Mouse (Mus musculus) forebrain, embryonic 14.5 days (tissue): Measurements from ENCODE around the gene Olfr62. TPM values are rescaled to one million over a fixed set of nuclear protein-coding genes. Genes with fewer than 3 reads are reported as not detected.

Experiments used
- ATAC-seq: fragments of 200-750 bp; cut with Nextera tagmentation; 2 replicates; pipeline ENCODE4 v1.8.0; 2017; ENCODE audit warnings: mild to moderate bottlenecking, moderate library complexity
- DNase-seq: peaks from one replicate; pipeline ENCODE4 v3.0.0-alpha.2; 2015; ENCODE audit warnings: low spot score
- H3K27ac ChIP-seq: fragments of 300-500 bp; sonication (generic); 2 replicates; pipeline ENCODE4 v1.5.1; 2014; ENCODE audit warnings: low read depth, mild to moderate bottlenecking, control low read depth, low read length, moderate library complexity
- H3K27me3 ChIP-seq: fragments of 300-500 bp; sonication (generic); replicated peaks from 2 replicates; pipeline ENCODE4 v1.6.1; 2014; ENCODE audit warnings: low read length, control low read depth, mixed read lengths; ENCODE audit not compliant: control insufficient read depth, insufficient read depth
- H3K36me3 ChIP-seq: fragments of 300-500 bp; sonication (generic); 2 replicates; pipeline ENCODE4 v1.6.1; 2014; ENCODE audit warnings: low read length, control low read depth; ENCODE audit not compliant: control insufficient read depth, insufficient read depth
- H3K4me1 ChIP-seq: fragments of 300-500 bp; sonication (generic); 2 replicates; pipeline ENCODE4 v1.6.1; 2014; ENCODE audit warnings: antibody characterized with exemption, low read length, control low read depth; ENCODE audit not compliant: control insufficient read depth, insufficient read depth
- H3K4me2 ChIP-seq: fragments of 300-500 bp; sonication (generic); 2 replicates; pipeline ENCODE4 v1.6.1; 2014; ENCODE audit warnings: mild to moderate bottlenecking, control low read depth, low read length
- H3K4me3 ChIP-seq: fragments of 300-500 bp; sonication (generic); 2 replicates; pipeline ENCODE4 v1.5.1; 2014; ENCODE audit warnings: low read depth, low read length, control low read depth
- H3K9ac ChIP-seq: fragments of 300-500 bp; sonication (generic); 2 replicates; pipeline ENCODE4 v1.6.1; 2014; ENCODE audit warnings: mild to moderate bottlenecking, low read length, control low read depth, moderate library complexity
- H3K9me3 ChIP-seq: fragments of 300-500 bp; sonication (generic); replicated peaks from 2 replicates; pipeline ENCODE4 v1.6.1; 2016; ENCODE audit warnings: low read length, control low read depth, mixed read lengths; ENCODE audit not compliant: control insufficient read depth
- WGBS: fragments of 180-500 bp; shearing (Covaris S2); extraction: QIAGEN DNeasy Blood & Tissue Kit; methylation state at CpG from one replicate; pipeline ENCODE4 v1.1.7; 2014; 5-methylcytosine and 5-hydroxymethylcytosine counted together
- polyA plus RNA-seq: library from polyadenylated mRNA; unstranded; fragments of >200 nt; fragmentation: Nextera tagmentation; extraction: Ambion mirVana; gene quantifications from 2 replicates; pipeline ENCODE4 v1.2.1, GENCODE M21; 2014

The Olfr62 gene
- polyA plus RNA-seq, result not detected in 2 replicates

DNA sequence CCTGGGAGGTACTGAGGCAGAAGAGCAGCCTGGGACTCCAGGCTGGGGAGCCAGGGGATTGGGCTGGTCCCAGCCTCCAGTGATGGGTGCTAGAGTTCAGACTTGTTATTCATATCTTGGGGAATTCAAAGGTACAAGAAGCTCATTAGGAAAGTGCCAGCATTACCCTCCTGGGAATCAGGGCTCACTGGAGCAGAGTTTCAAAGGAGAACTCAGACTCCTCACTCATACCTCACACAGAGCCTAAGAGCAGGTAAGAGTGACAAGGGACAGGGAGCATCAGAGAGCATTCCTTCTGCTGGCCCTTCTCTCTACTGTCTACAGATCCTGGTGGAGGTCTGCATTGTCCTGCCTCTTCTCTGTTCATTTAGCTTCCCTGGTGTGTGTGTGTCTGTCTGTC, at the start of gene Olfr62:
Gene Olfr62 (plus strand): TSS at position 301 of the 400 bp plus-strand sequence.
- Histone ChIP-seq H3K27me3 (no peaks in the 10 kb centered on the region), H3K9ac (no peak within 1 kb of the TSS), H3K4me3 (no peak within 1 kb of the TSS), H3K27ac (no peak within 1 kb of the TSS), H3K4me2 (no peak within 1 kb of the TSS), H3K36me3 (no peaks in the 10 kb centered on the region), H3K4me1 (no peaks in the 10 kb centered on the region), H3K9me3 (no peaks in the 10 kb centered on the region)
- DNase-seq, result no peak
- no peak for ATAC-seq

DNA sequence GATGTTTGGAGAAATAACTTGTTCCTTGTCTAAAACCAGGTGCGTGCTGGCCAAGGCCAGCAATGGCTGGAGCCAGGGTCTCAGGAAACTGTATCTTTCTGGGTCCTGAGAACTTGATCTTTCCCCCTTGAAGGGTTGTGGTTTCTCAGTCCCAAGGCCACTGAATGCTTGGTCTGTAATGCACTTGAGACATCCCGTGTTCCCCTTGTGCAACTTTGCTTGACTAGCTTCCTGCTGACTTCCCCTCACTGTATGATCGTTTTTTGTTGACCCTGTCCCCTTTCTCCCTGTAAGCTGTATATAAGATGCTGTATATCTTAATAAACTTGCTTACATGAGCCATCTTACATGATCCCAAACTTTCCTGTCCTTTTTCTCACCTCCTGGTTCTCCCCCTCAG, 48.9 kb upstream of the Olfr62 start:
- Histone ChIP-seq H3K9ac (no peak overlapping the region), H3K4me2 (no peak overlapping the region), H3K27me3 (no peaks in the 10 kb centered on the region), H3K9me3 (no peaks in the 10 kb centered on the region), H3K36me3 (no peaks in the 10 kb centered on the region), H3K4me3 (no peak overlapping the region), H3K27ac (no peak overlapping the region), H3K4me1 (no peaks in the 10 kb centered on the region)
- no peak for ATAC-seq
- 72% methylated on average over 3 of the region's 3 CpGs for WGBS
- no peak for DNase-seq

DNA sequence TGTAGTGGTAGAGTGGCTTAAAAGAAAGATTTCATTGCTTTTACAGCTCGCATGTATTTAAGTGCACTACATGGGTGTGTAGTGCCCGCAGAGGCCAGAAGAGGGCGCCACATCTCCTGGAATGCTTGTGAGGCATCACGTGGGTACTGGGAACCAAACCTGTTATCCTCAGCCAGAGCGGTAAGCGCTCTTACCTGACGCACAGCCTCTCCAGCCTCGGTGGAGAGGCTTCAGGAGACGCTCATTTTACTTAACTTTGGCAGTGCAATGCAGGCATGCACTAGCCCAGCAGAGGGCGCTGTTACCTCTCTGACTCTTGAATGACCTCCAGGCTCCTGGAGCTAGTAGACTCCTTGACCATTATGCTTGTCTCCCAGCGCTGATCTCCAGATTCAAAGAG, 46.1 kb upstream of the Olfr62 start:
- Histone ChIP-seq H3K9me3 (no peaks in the 10 kb centered on the region; the same call in 1 of the 2 replicates), H3K36me3 (no peaks in the 10 kb centered on the region), H3K27ac (no peak overlapping the region), H3K4me2 (no peak overlapping the region), H3K4me1 (no peaks in the 10 kb centered on the region), H3K27me3 (no peaks in the 10 kb centered on the region), H3K9ac (no peak overlapping the region), H3K4me3 (no peak overlapping the region)
- 25% methylated on average over 11 of the region's 11 CpGs for WGBS
- peak; percentile 7 for DNase-seq
- ATAC-seq, result no peak

DNA sequence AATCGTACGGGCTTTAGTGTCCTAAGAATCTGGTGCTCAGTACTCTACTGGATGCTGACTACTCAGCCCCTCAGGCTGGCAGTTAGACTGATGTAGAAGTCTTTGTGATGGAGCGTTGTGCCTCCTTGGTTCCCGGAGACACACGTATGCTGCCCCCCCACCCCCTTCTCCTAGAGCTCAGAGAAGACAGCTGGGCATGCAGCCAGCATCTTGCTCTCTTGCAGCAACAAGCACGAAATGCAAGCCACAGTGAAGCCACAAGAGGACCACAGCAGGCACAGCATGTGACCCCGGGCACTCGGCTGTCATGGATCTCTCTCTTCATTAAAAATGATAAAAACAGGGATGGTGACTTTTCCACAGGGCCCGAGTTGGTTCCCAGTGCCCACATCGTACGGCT, 43.3 kb upstream of the Olfr62 start:
- no peak overlapping the region for H3K9ac ChIP-seq
- peaks cover 5% of the 10 kb centered on the region; the same call in 1 of the 2 replicates for H3K9me3 ChIP-seq
- H3K27ac ChIP-seq, result no peak overlapping the region
- H3K4me2 ChIP-seq, result no peak overlapping the region
- no peak for ATAC-seq
- peak; percentile 2 for DNase-seq
- 78% methylated on average over 11 of the region's 11 CpGs for WGBS
- H3K4me3 ChIP-seq, result no peak overlapping the region
- no peaks in the 10 kb centered on the region for H3K4me1 ChIP-seq
- no peaks in the 10 kb centered on the region for H3K36me3 ChIP-seq
- H3K27me3 ChIP-seq, result no peaks in the 10 kb centered on the region

DNA sequence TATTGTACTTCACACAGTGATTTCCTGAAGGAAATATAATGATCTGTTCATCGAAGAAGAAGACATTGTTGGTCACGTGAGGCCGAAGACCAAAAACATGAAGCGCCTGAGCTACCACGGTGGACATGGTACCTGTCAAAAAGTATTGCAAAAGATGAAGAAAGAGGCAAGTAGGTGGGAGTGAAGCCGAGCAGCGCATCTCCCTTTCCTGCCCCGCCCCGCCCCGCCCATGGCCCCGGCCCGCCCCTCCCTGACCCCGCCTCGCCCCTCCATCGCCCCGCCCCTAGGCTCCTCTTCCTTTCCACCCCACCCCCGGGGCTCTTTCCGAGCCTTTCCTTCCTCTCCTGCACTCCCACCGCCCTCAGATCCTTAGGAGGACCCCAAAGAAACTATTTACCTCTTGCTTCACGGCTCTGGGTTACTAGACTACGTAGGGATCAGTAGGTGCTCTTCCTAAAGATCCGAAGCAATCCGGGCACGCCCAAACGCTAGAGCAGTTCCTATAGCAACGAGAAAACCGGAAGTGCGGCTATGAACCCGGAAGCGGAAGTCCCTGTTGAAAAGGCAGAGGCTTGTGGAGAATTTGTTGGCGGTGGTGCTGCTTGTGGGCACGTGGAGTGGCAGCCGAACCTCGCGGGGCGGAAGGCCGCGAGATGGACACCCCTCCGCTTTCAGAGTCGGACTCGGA, 38.3 kb upstream of the Olfr62 start, which contains the start of the genes Cfap57 and Ebna1bp2:
Gene Cfap57 (minus strand): TSS at position 499 of the 688 bp plus-strand sequence.
Gene Ebna1bp2 (plus strand): TSS at position 521 of the 688 bp plus-strand sequence.
- peak; percentile 95 for ATAC-seq
- Histone ChIP-seq H3K9me3 (peaks cover 5% of the 10 kb centered on the region; the same call in 1 of the 2 replicates), H3K4me1 (peaks cover 7% of the 10 kb centered on the region), H3K9ac (peak within 1 kb of the TSS; percentile 71), H3K4me2 (peak within 1 kb of the TSS; percentile 96), H3K27me3 (no peaks in the 10 kb centered on the region), H3K36me3 (peaks cover 27% of the 10 kb centered on the region), H3K4me3 (peak within 1 kb of the TSS; percentile 77), H3K27ac (no peak within 1 kb of the TSS)
- 1% methylated on average over 39 of the region's 41 CpGs for WGBS
- peak; percentile 97 for DNase-seq

DNA sequence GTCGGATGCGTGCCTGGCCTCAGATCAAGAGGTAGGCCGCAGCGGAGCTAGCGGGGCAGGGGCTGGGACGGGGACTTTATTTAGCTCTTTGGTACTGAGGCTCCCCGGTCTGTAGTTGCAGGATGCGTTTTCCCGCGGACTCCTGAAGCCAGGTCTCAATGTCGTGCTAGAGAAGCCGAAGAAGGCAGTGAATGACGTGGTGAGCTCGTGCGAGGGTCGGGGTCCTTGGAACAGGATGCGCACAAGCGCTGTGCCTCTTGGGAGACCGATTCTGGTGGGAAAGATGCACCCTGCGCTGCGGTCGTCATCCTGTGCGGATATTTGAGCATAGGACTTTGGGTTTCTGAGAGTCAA, 37.8 kb upstream of the Olfr62 start:
- H3K4me3 ChIP-seq, result peak overlapping the region; percentile 77
- no peaks in the 10 kb centered on the region for H3K27me3 ChIP-seq
- ATAC-seq, result peak; percentile 52
- H3K27ac ChIP-seq, result no peak overlapping the region
- H3K9me3 ChIP-seq, result peaks cover 5% of the 10 kb centered on the region; the same call in 1 of the 2 replicates
- peak overlapping the region; percentile 71 for H3K9ac ChIP-seq
- H3K4me1 ChIP-seq, result peaks cover 7% of the 10 kb centered on the region
- peak; percentile 1 for DNase-seq
- under 1% methylated on average over 23 of the region's 23 CpGs for WGBS
- H3K4me2 ChIP-seq, result peak overlapping the region; percentile 96
- peaks cover 32% of the 10 kb centered on the region for H3K36me3 ChIP-seq

DNA sequence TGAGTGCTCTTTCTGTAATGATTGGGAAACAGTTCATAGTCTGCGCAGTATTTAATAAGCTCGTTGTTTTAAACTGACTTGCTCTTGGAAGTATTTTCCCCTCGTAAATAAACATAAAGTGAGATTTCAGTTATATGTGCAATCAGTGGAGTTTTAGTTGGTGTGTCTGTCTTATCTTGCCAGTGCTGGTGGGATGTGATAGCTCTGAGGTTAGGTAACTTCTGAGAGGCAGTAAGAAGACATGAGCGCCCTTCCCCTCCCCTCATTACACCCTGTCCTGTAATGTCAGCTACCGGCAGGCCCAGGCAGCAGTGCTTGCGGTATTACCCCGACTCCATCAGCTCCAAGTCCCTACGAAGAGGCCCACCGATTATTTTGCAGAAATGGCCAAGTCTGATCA, 37.0 kb upstream of the Olfr62 start:
- peaks cover 41% of the 10 kb centered on the region for H3K36me3 ChIP-seq
- no peak for DNase-seq
- H3K4me3 ChIP-seq, result peak overlapping the region; percentile 77
- no peak overlapping the region for H3K27ac ChIP-seq
- peak overlapping the region; percentile 71; the same call in 1 of the 2 replicates for H3K9ac ChIP-seq
- peak overlapping the region; percentile 96 for H3K4me2 ChIP-seq
- no peaks in the 10 kb centered on the region for H3K27me3 ChIP-seq
- H3K4me1 ChIP-seq, result peaks cover 7% of the 10 kb centered on the region
- peaks cover 5% of the 10 kb centered on the region; the same call in 1 of the 2 replicates for H3K9me3 ChIP-seq
- 92% methylated on average over 9 of the region's 9 CpGs for WGBS
- no peak for ATAC-seq

DNA sequence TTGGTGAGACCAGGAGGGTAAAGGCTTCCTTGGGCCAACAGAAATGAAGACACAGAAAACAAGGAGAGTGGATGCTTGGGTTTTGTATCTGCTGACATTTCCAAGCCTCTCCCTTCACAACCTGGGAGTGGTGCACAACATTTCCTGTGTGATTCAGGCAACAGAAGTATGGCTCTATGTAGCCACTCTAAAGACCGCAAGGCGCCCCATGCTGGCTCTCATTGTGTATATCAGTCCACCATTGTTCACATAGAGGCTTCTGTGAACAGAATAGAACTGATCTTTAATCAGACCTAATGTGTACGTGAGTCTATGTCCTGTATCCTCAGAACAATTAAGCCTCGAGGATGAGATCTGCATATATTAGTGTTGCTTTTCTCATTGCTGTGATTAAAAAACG, 28.5 kb upstream of the Olfr62 start:
- ATAC-seq (no peak), DNase-seq (no peak)
- no peak overlapping the region for H3K4me3 ChIP-seq
- H3K9me3 ChIP-seq, result no peaks in the 10 kb centered on the region
- H3K9ac ChIP-seq, result no peak overlapping the region
- H3K4me2 ChIP-seq, result no peak overlapping the region
- no peak overlapping the region for H3K27ac ChIP-seq
- no peaks in the 10 kb centered on the region for H3K4me1 ChIP-seq
- H3K36me3 ChIP-seq, result peaks cover 60% of the 10 kb centered on the region
- 75% methylated on average over 5 of the region's 5 CpGs for WGBS
- no peaks in the 10 kb centered on the region for H3K27me3 ChIP-seq
